Mouse (Mus musculus): ENCODE measurements at regions not wholly inside any gene's neighbourhood (a gene's known extent, or its start where the extent isn't known, plus 50 kb on each side); places are given as distances from the start of the nearest gene placed in this dataset.

DNA sequence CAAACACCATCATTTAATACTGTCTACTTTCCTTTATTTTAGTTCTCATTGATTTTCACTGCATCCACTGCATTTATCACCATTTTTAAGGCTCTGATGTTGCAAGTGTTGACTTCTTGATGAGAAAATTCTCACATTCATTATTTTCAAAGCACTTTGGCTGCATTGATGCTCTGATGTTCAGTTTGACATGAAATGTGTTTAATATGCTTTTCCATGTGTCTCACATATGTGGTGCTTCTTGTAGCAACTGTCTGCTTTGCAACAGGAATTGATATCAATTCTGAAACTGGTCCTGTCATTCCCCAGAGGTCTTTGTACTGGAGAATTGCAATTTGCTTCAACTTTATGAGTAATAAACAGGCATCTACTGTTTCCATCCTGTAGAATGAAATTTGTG is 1676.1 kb upstream of the Flrt2 start:
- no peaks in the 10 kb centered on the region for H3K4me1 ChIP-seq
- H3K4me3 ChIP-seq: no peak overlapping the region
- no peaks in the 10 kb centered on the region for H3K27me3 ChIP-seq
- H3K27ac ChIP-seq: no peak overlapping the region
- no peak for ATAC-seq
- H3K9ac ChIP-seq: no peak overlapping the region
- no peak overlapping the region for H3K4me2 ChIP-seq
- H3K36me3 ChIP-seq (ENCODE audit: poor library complexity, severe bottlenecking): no peaks in the 10 kb centered on the region
- no peaks in the 10 kb centered on the region for H3K9me3 ChIP-seq (replicated peaks)

GRCm38 (mm10) chr12:94031364-94031763 is 1660.7 kb upstream of the Flrt2 start:
- 55% methylated on average over 4 of the region's 4 CpGs for WGBS
- no peaks in the 10 kb centered on the region for H3K9me3 ChIP-seq (replicated peaks)
- no peak overlapping the region for H3K4me3 ChIP-seq
- H3K36me3 ChIP-seq (ENCODE audit: poor library complexity, severe bottlenecking): no peaks in the 10 kb centered on the region
- H3K27me3 ChIP-seq: no peaks in the 10 kb centered on the region
- peak; percentile 62; the same call in 1 of the 2 replicates for ATAC-seq
- H3K9ac ChIP-seq: no peak overlapping the region
- peaks cover 5% of the 10 kb centered on the region; the same call in 1 of the 2 replicates for H3K4me1 ChIP-seq
- H3K27ac ChIP-seq: no peak overlapping the region
- H3K4me2 ChIP-seq: no peak overlapping the region

- Histone ChIP-seq H3K27me3 (no peaks in the 10 kb centered on the region), H3K9me3 (replicated peaks) (no peaks in the 10 kb centered on the region), H3K4me1 (peaks cover 12% of the 10 kb centered on the region; the same call in 1 of the 2 replicates), H3K4me2 (no peak overlapping the region), H3K4me3 (no peak overlapping the region), H3K27ac (no peak overlapping the region), H3K9ac (no peak overlapping the region), H3K36me3 (ENCODE audit: poor library complexity, severe bottlenecking) (no peaks in the 10 kb centered on the region)
- peak; percentile 92 for ATAC-seq
- WGBS: 35% methylated on average over 2 of the region's 2 CpGs
Measured at GRCm38 (mm10) chr12:94047972-94048371, 1644.1 kb upstream of the Flrt2 start.

DNA sequence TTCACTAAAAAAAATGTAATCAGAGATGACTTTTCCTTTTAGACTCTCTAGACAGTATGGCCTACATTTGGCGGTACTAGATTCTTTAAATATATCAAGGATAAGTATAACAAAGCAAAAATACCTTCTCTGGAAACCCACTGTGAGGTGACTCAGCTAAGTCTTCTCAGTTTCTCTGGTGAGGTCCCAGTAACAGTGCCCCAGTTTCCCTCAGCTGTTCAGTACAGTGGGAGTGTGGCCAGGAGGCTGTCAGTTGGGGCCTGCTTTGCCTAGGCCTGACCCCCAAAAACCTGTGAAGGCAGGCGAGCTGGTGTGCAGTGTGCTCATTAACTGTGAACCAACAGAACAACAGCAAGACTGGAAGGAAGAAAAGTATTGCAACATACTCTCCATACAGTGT is 1634.3 kb upstream of the Flrt2 start:
- no peak overlapping the region for H3K4me2 ChIP-seq
- no peaks in the 10 kb centered on the region for H3K36me3 ChIP-seq (ENCODE audit: poor library complexity, severe bottlenecking)
- H3K9me3 ChIP-seq (replicated peaks): no peaks in the 10 kb centered on the region
- 81% methylated on average over 2 of the region's 2 CpGs for WGBS
- H3K27ac ChIP-seq: no peak overlapping the region
- no peak overlapping the region for H3K9ac ChIP-seq
- H3K4me3 ChIP-seq: no peak overlapping the region
- H3K27me3 ChIP-seq: no peaks in the 10 kb centered on the region
- ATAC-seq: no peak
- H3K4me1 ChIP-seq: no peaks in the 10 kb centered on the region

- Histone ChIP-seq H3K4me3 (no peak overlapping the region), H3K4me1 (no peaks in the 10 kb centered on the region), H3K9me3 (replicated peaks) (no peaks in the 10 kb centered on the region), H3K27ac (no peak overlapping the region), H3K36me3 (ENCODE audit: poor library complexity, severe bottlenecking) (no peaks in the 10 kb centered on the region), H3K4me2 (no peak overlapping the region), H3K27me3 (no peaks in the 10 kb centered on the region), H3K9ac (no peak overlapping the region)
- 84% methylated on average over 6 of the region's 6 CpGs for WGBS
- no peak for ATAC-seq
Measured at GRCm38 (mm10) chr12:94059641-94060040, 1632.4 kb upstream of the Flrt2 start.

GRCm38 (mm10) chr12:94060336-94060735 is 1631.7 kb upstream of the Flrt2 start:
- H3K4me1 ChIP-seq: no peaks in the 10 kb centered on the region
- H3K27ac ChIP-seq: no peak overlapping the region
- no peaks in the 10 kb centered on the region for H3K27me3 ChIP-seq
- no peaks in the 10 kb centered on the region for H3K9me3 ChIP-seq (replicated peaks)
- WGBS: 89% methylated on average over 2 of the region's 2 CpGs
- H3K4me2 ChIP-seq: no peak overlapping the region
- no peak overlapping the region for H3K9ac ChIP-seq
- no peak overlapping the region for H3K4me3 ChIP-seq
- ATAC-seq: no peak
- H3K36me3 ChIP-seq (ENCODE audit: poor library complexity, severe bottlenecking): no peaks in the 10 kb centered on the region

- peak; percentile 51; the same call in 1 of the 2 replicates for ATAC-seq
- no peak overlapping the region for H3K9ac ChIP-seq
- no peak overlapping the region for H3K4me2 ChIP-seq
- H3K4me3 ChIP-seq: no peak overlapping the region
- no peak overlapping the region for H3K27ac ChIP-seq
- 39% methylated on average over 9 of the region's 9 CpGs for WGBS
- no peaks in the 10 kb centered on the region for H3K36me3 ChIP-seq (ENCODE audit: poor library complexity, severe bottlenecking)
- H3K4me1 ChIP-seq: 0 out of 2 replicates have a peak, but pooled peaks cover 6% of the 10 kb centered on the region
- H3K27me3 ChIP-seq: no peaks in the 10 kb centered on the region
- H3K9me3 ChIP-seq (replicated peaks): no peaks in the 10 kb centered on the region
Measured at GRCm38 (mm10) chr12:94066444-94067152, 1625.4 kb upstream of the Flrt2 start.

- Histone ChIP-seq H3K9ac (no peak overlapping the region), H3K4me2 (no peak overlapping the region), H3K4me1 (0 out of 2 replicates have a peak, but pooled peaks cover 6% of the 10 kb centered on the region), H3K36me3 (ENCODE audit: poor library complexity, severe bottlenecking) (no peaks in the 10 kb centered on the region), H3K4me3 (no peak overlapping the region), H3K9me3 (replicated peaks) (no peaks in the 10 kb centered on the region), H3K27me3 (no peaks in the 10 kb centered on the region), H3K27ac (no peak overlapping the region)
- no peak for ATAC-seq
- WGBS: 92% methylated on average over 2 of the region's 2 CpGs
Measured at GRCm38 (mm10) chr12:94070940-94071505, 1621.0 kb upstream of the Flrt2 start.

GRCm38 (mm10) chr12:94105582-94106162 is 1586.4 kb upstream of the Flrt2 start:
- H3K27me3 ChIP-seq: no peaks in the 10 kb centered on the region
- 22% methylated on average over 1 of the region's 1 CpGs for WGBS
- H3K9me3 ChIP-seq (replicated peaks): no peaks in the 10 kb centered on the region
- ATAC-seq: peak; percentile 65; the same call in 1 of the 2 replicates
- H3K36me3 ChIP-seq (ENCODE audit: poor library complexity, severe bottlenecking): no peaks in the 10 kb centered on the region
- no peak overlapping the region for H3K4me3 ChIP-seq
- no peak overlapping the region for H3K9ac ChIP-seq
- H3K4me2 ChIP-seq: no peak overlapping the region
- H3K27ac ChIP-seq: no peak overlapping the region
- peaks cover 6% of the 10 kb centered on the region for H3K4me1 ChIP-seq

GRCm38 (mm10) chr12:94150143-94150542 is 1541.9 kb upstream of the Flrt2 start:
- Histone ChIP-seq H3K9me3 (replicated peaks) (no peaks in the 10 kb centered on the region), H3K4me2 (no peak overlapping the region), H3K27ac (no peak overlapping the region), H3K27me3 (no peaks in the 10 kb centered on the region), H3K4me3 (no peak overlapping the region), H3K9ac (no peak overlapping the region), H3K36me3 (ENCODE audit: poor library complexity, severe bottlenecking) (no peaks in the 10 kb centered on the region), H3K4me1 (no peaks in the 10 kb centered on the region)
- 77% methylated on average over 5 of the region's 5 CpGs for WGBS
- ATAC-seq: no peak

GRCm38 (mm10) chr12:94155110-94155858 is 1536.7 kb upstream of the Flrt2 start:
- Histone ChIP-seq H3K27ac (no peak overlapping the region), H3K9me3 (replicated peaks) (no peaks in the 10 kb centered on the region), H3K36me3 (ENCODE audit: poor library complexity, severe bottlenecking) (no peaks in the 10 kb centered on the region), H3K4me1 (no peaks in the 10 kb centered on the region), H3K4me3 (no peak overlapping the region), H3K4me2 (no peak overlapping the region), H3K27me3 (no peaks in the 10 kb centered on the region), H3K9ac (no peak overlapping the region)
- ATAC-seq: no peak
- 88% methylated on average over 12 of the region's 12 CpGs for WGBS

DNA sequence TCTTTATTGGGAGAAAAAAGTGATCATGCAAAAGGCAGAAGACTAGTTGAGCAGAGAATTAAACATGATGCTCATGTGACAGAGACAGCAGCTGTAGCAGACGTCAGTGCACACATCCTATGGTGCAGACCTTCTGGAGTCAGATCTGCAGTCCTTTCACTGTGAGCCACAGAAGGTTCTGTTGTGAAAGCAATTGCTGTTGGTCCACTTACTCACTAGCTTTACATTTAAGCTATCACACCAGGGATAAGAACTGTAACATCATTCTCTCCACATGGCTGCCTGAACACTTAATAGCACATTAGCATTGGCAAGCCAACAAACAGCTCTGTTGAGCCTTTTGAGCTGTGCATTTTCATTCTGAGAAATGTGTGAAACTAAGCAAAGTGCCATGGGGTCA is 1509.7 kb upstream of the Flrt2 start:
- no peaks in the 10 kb centered on the region for H3K9me3 ChIP-seq (replicated peaks)
- WGBS: 34% methylated on average over 1 of the region's 1 CpGs
- H3K9ac ChIP-seq: no peak overlapping the region
- no peak overlapping the region for H3K4me2 ChIP-seq
- no peak overlapping the region for H3K27ac ChIP-seq
- H3K36me3 ChIP-seq (ENCODE audit: poor library complexity, severe bottlenecking): no peaks in the 10 kb centered on the region
- no peak overlapping the region for H3K4me3 ChIP-seq
- no peak for ATAC-seq
- H3K27me3 ChIP-seq: no peaks in the 10 kb centered on the region
- no peaks in the 10 kb centered on the region for H3K4me1 ChIP-seq

All from forebrain, embryonic 13.5 days (tissue).